Mouse (Mus musculus): Measurements from ENCODE around the gene Ei24.

Ei24 gene

DNA sequence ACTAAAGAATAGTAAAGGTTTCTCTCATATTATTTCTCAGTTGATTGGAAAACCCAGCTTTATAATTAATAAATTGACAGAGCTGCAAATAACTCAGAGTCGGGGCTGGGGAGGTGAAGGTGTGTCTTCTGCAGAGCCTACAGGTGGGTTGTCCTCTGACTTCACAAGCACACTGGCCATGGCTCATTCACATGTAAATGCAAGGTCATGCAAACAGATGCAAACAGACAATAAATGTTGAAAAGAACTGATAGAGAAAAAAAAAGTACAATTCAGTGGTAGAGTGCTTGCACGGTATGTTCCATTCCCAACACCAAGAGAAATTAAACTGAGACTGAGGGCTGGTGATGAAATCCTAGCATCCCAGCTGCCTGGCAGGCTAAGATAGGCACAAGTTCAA is 2.7 kb downstream of the Ei24 start:
- in situ Hi-C loops (cut with MboI, MseI): no loop called here

DNA sequence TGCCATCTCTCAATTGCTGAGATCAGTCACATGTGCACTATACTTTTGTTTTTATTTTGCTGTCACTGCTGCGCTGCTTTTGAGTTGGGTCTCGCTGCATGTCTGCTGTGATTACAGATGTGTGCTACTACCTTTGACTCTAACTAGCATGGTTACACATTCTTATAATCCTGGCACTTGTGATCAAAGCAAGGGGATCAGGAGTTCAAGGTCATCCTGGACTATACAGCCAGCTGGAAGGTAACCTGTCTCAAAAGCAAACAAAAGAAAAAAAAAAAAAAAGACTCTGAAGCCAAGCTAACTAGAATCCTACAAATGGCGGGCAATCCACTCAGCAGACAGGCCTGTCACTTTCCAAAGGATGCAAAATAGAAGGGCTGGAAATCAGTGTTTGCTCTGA is 5.0 kb downstream of the Ei24 start:
- in situ Hi-C loops (cut with MboI, MseI): no loop called here

DNA sequence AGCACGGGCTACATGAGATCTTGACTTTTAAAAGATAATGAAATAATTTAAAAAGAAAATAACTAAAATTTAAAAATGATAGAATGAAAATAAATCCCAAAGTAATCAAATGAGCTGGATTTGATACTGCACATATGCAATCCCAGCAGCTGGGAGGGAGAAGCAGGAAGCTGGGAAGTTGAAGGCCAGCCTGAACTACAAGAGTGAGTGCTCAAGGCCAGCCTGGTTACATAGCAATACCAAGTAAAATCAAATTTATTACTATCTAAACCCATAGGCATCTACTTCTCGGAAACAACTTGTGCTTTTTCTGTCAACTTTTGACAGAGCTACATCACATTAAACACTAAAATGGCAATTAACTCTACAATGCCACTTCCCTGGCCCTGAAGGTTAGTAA is 13.3 kb downstream of the Ei24 start:
- in situ Hi-C loops (cut with MboI, MseI): no loop called here

DNA sequence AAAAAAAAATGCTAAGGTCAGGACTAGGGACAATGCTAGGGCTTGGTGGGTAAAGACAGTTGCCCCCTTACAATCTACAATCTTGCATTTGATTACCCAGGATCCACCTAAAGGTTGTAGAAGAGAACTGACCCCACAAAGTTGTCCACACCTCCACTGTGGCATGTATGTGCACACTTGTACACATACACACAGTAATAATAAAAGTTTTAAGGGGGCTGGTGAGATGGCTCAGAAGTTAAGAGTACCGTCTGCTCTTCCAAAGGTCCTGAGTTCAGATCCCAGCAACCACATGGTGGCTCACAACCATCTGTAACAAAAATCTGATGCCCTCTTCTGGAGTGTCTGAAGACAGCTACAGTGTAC is 28.2 kb downstream of the Ei24 start:
- in situ Hi-C loops (cut with MboI, MseI): loop anchor here (25.0 kb wide), 1 partner anchor 1557 kb away; the partner anchor contains the start of genes Foxred1, Srpr and Tirap

DNA sequence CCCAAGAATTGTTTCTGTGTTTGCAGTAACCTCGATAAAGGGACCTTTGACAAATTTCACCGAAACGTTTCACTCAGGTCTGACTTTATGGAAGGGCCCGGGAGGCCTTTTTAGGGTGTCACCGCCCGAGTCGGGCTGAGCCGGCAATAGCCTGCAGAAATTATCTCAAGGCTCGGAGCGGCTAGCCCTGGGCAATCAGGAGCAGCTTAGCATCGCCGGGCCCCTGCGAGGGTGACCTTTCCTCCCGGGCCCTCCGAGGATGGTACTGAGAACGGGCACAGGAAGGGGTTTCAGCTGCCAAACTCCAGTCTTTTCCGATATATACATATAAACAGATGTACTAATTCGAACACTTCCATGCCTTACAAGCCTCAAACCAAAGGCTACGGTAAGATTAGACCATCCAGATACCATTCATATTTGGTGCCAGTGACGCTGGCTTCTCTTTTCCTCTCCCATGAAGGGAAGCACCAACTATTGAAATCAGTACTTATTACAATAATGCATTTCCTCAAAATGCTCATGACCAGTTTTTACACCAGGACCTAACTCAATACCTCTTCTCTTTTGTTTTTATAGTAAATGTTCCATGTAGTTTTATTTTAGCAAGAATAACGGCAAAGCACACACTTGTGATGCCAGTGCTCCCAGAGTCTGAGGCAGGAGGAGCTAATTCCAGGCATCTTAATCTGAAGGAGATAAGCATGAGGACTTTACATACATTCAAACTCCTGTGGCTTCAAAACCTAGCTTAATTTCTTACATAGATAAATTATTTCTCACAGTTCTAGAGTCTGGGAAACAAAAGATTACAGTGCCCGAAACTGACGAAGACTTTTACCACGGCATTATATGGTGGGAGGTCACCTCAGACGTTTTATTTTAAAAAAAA is 28.8 kb downstream of the Ei24 start:
- in situ Hi-C loops (cut with MboI, MseI): loop anchor here (25.0 kb wide), 1 partner anchor 1556 kb away; the partner anchor contains the start of genes Foxred1, Srpr and Tirap

DNA sequence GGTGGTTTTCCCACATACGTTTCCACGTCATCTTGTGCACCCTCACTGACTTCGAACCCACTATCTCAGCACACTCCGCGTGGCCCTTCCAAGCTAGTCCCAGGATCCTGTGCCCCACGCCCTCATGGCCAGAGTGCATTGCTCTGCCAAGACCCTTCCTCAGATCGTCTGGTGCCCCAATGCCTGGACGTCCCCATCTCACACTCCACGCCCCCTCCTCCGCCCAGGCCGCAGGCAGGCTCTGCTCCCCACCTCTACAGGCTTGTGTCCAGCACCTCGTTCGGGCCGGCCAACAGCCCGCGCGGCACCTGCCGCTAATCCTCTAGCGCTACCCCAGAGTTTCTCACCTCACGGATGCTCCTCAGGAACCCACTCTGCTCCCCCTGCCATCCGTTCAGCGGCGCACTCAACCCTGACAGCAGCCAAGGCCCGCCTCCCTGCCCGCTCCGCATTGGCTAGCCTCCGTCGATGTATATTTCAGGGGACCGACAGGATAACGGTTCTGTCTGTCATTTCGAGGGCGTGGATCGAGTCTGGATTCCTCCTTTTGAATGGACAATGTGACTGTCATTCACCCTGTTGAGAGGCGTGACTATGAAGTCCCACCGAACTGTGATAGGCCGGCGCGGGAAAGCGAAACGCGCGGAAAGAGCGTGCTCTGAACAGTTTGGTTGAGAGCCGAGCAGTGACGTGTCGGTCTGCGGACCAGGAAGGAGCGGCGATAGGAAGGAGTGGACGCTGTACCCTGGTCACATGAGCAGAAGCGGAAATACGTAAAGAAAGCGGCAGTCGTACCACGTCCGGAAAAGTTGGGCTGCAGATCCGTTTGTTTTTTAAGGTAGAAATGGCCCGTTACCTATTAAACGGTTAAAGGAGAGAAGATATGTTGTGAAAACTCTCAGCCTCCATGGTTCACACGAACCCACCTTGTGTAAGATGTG is 29.7 kb downstream of the Ei24 start, which contains the start of gene Stt3a:
Stt3a (minus strand) TSS at position 477 of the 941 bp plus-strand sequence.
- in situ Hi-C loops (cut with MboI, MseI): loop anchor here (25.0 kb wide), 1 partner anchor 1555 kb away; the partner anchor contains the start of genes Foxred1, Srpr and Tirap

DNA sequence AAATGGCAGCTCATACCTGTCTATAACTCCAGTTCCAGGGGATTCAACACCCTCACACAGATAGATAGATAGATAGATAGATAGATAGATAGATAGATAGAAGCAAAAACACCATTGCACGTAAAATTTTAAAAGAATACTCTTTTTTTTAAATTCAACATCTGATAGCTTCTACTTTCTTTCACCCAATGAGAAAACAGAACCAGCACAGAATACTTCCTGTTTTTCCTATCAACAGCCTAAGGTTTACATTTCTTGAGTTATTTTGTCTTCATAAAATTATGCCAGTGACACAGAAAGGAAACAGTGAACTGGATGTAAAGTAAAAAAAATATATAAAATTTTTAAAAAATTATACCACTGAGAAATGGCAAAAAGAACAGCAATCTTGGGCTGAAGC is 32.8 kb downstream of the Ei24 start:
- in situ Hi-C loops (cut with MboI, MseI): loop anchor here (25.0 kb wide), 1 partner anchor 1552 kb away; the partner anchor contains the start of genes Foxred1, Srpr and Tirap

Measured in T-helper 1 cell (primary cell).